Mouse (Mus musculus): ENCODE data around the gene Olfr138. TPM values are rescaled to one million over a fixed set of nuclear protein-coding genes. Genes with fewer than 3 reads are reported as not detected.

Gene Olfr138
- not detected for total RNA-seq (2021)
- polyA plus RNA-seq (2012; rRNA removed): not detected in 2 replicates
- long read RNA-seq: 0 reads

DNA sequence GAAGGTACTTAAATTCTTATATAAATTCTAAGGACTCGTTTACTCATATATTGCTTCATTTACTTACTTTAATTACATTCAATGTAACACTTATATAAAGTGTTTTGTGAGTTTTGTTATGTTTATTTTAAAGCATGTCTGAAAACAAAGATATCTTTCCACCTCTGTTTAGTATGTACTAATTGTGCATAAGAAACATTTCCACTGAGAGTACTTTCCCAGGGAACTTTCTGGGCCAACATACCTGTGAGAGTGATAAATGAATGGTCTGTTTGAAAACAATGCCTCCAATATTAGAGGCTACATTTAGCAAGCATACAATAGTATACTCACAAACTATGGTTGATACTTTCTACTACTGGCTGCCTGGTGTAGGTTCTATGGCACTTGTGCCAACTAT is at the start of gene Olfr138:
Gene Olfr138, plus strand, starts transcription at position 301 of the 400 bp plus-strand sequence.
- no peak for DNase-seq

DNA sequence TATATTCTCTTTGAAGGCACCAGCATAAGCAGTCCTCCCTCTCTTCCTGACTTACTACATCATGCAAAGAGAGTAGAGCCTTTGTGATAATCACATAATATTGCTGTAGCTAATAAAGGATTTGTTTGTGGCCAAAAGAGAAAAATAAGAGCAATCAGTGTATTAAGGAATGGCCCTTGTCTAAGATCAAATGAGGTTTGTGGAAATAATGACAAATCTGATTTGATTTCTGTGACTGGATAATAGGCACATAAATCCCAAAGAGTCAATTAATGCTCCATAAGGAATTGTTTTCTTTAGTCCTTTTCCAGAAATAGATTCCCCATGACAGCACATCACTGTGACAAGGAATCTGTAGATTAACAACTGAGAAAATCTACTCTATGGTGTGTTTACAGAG is 46.6 kb downstream of the Olfr138 start, which contains the start of gene Olfr137:
Gene Olfr137, minus strand, starts transcription at position 101 of the 400 bp plus-strand sequence.
- DNase-seq: no peak

Other genes starting within 250 kb of the Olfr138 start
- not detected for gene Olfr129, start 201.0 kb upstream of the Olfr138 start, total RNA-seq (2021)
- not detected in 2 replicates for gene Olfr129, start 201.0 kb upstream of the Olfr138 start, polyA plus RNA-seq (2012; rRNA removed)
- gene Olfr130, start 197.1 kb upstream of the Olfr138 start, total RNA-seq (2021): not detected
- gene Olfr130, start 197.1 kb upstream of the Olfr138 start, polyA plus RNA-seq (2012; rRNA removed): not detected in 2 replicates
- gene Olfr131, start 172.3 kb upstream of the Olfr138 start, total RNA-seq (2021): not detected
- not detected in 2 replicates for gene Olfr131, start 172.3 kb upstream of the Olfr138 start, polyA plus RNA-seq (2012; rRNA removed)
- gene Olfr132, start 126.5 kb upstream of the Olfr138 start, total RNA-seq (2021): not detected
- not detected in 2 replicates for gene Olfr132, start 126.5 kb upstream of the Olfr138 start, polyA plus RNA-seq (2012; rRNA removed)
- gene Olfr133, start 115.8 kb upstream of the Olfr138 start, total RNA-seq (2021): not detected
- gene Olfr133, start 115.8 kb upstream of the Olfr138 start, polyA plus RNA-seq (2012; rRNA removed): not detected in 2 replicates
- not detected for gene Olfr134, start 89.6 kb upstream of the Olfr138 start, total RNA-seq (2021)
- gene Olfr134, start 89.6 kb upstream of the Olfr138 start, polyA plus RNA-seq (2012; rRNA removed): not detected in 2 replicates
- gene Olfr135, start 56.7 kb upstream of the Olfr138 start, total RNA-seq (2021): not detected
- not detected in 2 replicates for gene Olfr135, start 56.7 kb upstream of the Olfr138 start, polyA plus RNA-seq (2012; rRNA removed)
- gene Olfr137, start 46.5 kb downstream of the Olfr138 start, total RNA-seq (2021): not detected
- gene Olfr137, start 46.5 kb downstream of the Olfr138 start, polyA plus RNA-seq (2012; rRNA removed): not detected in 2 replicates
- not detected for gene Olfr136, start 68.8 kb downstream of the Olfr138 start, total RNA-seq (2021)
- gene Olfr136, start 68.8 kb downstream of the Olfr138 start, polyA plus RNA-seq (2012; rRNA removed): not detected in 2 replicates
- not detected for gene Esp36, start 159.2 kb downstream of the Olfr138 start, total RNA-seq (2021)
- gene Esp36, start 159.2 kb downstream of the Olfr138 start, polyA plus RNA-seq (2012; rRNA removed): not detected in 2 replicates

Measured in adrenal gland, adult 2 months (tissue).